In genomic region chr12:54197301-54197782, GRCm38 (mm10) we compare ENCODE assay signal across 8 mouse cellular contexts. TPM values are rescaled to one million over a fixed set of nuclear protein-coding genes. Genes with fewer than 3 reads are reported as not detected.
DNase-seq lines count a peak whose midpoint lies in the region; ATAC-seq and TF ChIP-seq lines count a peak whose summit lies in the region.

No protein-coding gene starts in this region.

- no peak overlapping the region for H3K9ac ChIP-seq in forebrain, embryonic 13.5 days
- no peak overlapping the region for H3K9ac ChIP-seq in lung, embryonic 14.5 days
- no peak overlapping the region for H3K9ac ChIP-seq in intestine, embryonic 14.5 days (ENCODE audit: low read length)
- no peak overlapping the region for H3K9ac ChIP-seq in neural tube, embryonic 14.5 days (replicated peaks; ENCODE audit: low read depth, low read length)

- H3K27ac ChIP-seq in forebrain, embryonic 13.5 days: peak overlapping the region; percentile 80
- no peak overlapping the region; the same call in 1 of the 2 replicates for H3K27ac ChIP-seq in forebrain, embryonic 10.5 days
- H3K27ac ChIP-seq in lung, embryonic 14.5 days (ENCODE audit: low read depth): no peak overlapping the region
- H3K27ac ChIP-seq in intestine, embryonic 14.5 days (ENCODE audit: low read depth): no peak overlapping the region
- no peak overlapping the region for H3K27ac ChIP-seq in neural tube, embryonic 14.5 days (ENCODE audit: low read depth, low read length)

- H3K27me3 ChIP-seq in forebrain, embryonic 13.5 days: peaks cover 5% of the 10 kb centered on the region; the same call in 1 of the 2 replicates
- H3K27me3 ChIP-seq in forebrain, embryonic 10.5 days (ENCODE audit: poor library complexity, severe bottlenecking): peaks cover 19% of the 10 kb centered on the region
- H3K27me3 ChIP-seq in lung, embryonic 14.5 days (ENCODE audit: insufficient read depth, low read length): peaks cover 9% of the 10 kb centered on the region; the same call in 1 of the 2 replicates
- H3K27me3 ChIP-seq in intestine, embryonic 14.5 days (replicated peaks; ENCODE audit: control insufficient read depth, insufficient read depth, low read length): no peaks in the 10 kb centered on the region
- H3K27me3 ChIP-seq in neural tube, embryonic 14.5 days (ENCODE audit: control insufficient read depth, insufficient read depth, low read length): no peaks in the 10 kb centered on the region; the same call in 1 of the 2 replicates

- ATAC-seq in forebrain, embryonic 13.5 days: peak; percentile 64
- ATAC-seq in lung, embryonic 14.5 days (ENCODE audit: insufficient read depth): no peak
- ATAC-seq in intestine, embryonic 14.5 days (replicated peaks; ENCODE audit: low FRiP score, low TSS enrichment, low read depth): no peak
- peak; percentile 54; the same call in 1 of the 2 replicates for ATAC-seq in neural tube, embryonic 14.5 days (ENCODE audit: low read depth)

- TF ChIP-seq CTCF in lung, embryonic 14.5 days (IDR thresholded peaks at IDR 0.05; ENCODE audit: low read depth): no peak
- TF ChIP-seq CTCF in lung, adult 2 months (IDR thresholded peaks at IDR 0.05; ENCODE audit: insufficient read depth, low read length): no peak

- peaks cover 77% of the 10 kb centered on the region for H3K4me1 ChIP-seq in forebrain, embryonic 13.5 days
- H3K4me1 ChIP-seq in forebrain, embryonic 10.5 days: peaks cover 70% of the 10 kb centered on the region
- peaks cover 20% of the 10 kb centered on the region for H3K4me1 ChIP-seq in lung, embryonic 14.5 days (ENCODE audit: insufficient read depth)
- no peaks in the 10 kb centered on the region for H3K4me1 ChIP-seq in lung, adult 2 months (ENCODE audit: control insufficient read depth, insufficient read depth, low read length)
- H3K4me1 ChIP-seq in intestine, embryonic 14.5 days (replicated peaks; ENCODE audit: control insufficient read depth, insufficient read depth, low read length): peaks cover 47% of the 10 kb centered on the region
- peaks cover 18% of the 10 kb centered on the region for H3K4me1 ChIP-seq in neural tube, embryonic 14.5 days (ENCODE audit: control insufficient read depth, insufficient read depth, low read length)

- no peak for DNase-seq in forebrain, embryonic 10.5 days (ENCODE audit: extremely low spot score, low spot score)
- DNase-seq in lung, embryonic 14.5 days: peak; percentile 48
- no peak for DNase-seq in lung, adult 2 months
- no peak for DNase-seq in intestine, embryonic 14.5 days (ENCODE audit: low spot score)
- no peak for DNase-seq in spleen, postnatal 10 days (ENCODE audit: low spot score in 2 of 2)
- no peak for DNase-seq in lung, postnatal 36 days

- H3K4me3 ChIP-seq in forebrain, embryonic 13.5 days: 0 out of 2 replicates have a peak overlapping the region, but pooled peaks have one; percentile 0
- no peak overlapping the region for H3K4me3 ChIP-seq in forebrain, embryonic 10.5 days
- H3K4me3 ChIP-seq in lung, embryonic 14.5 days (ENCODE audit: low read depth, low read length): no peak overlapping the region
- H3K4me3 ChIP-seq in lung, adult 2 months (replicated peaks; ENCODE audit: extremely low read depth, low read depth, low read length): no peak overlapping the region
- H3K4me3 ChIP-seq in intestine, embryonic 14.5 days (ENCODE audit: low read depth, low read length): peak overlapping the region; percentile 6; the same call in 1 of the 2 replicates
- no peak overlapping the region for H3K4me3 ChIP-seq in neural tube, embryonic 14.5 days (ENCODE audit: low read depth, low read length)

- H3K4me2 ChIP-seq in forebrain, embryonic 13.5 days: peak overlapping the region; percentile 47
- 0 out of 2 replicates have a peak overlapping the region, but pooled peaks have one; percentile 1 for H3K4me2 ChIP-seq in lung, embryonic 14.5 days
- peak overlapping the region; percentile 39 for H3K4me2 ChIP-seq in intestine, embryonic 14.5 days (ENCODE audit: low read length)
- no peak overlapping the region; the same call in 1 of the 2 replicates for H3K4me2 ChIP-seq in neural tube, embryonic 14.5 days (ENCODE audit: low read depth, low read length)

- no peak for TF ChIP-seq POLR2A in lung, adult 2 months (IDR thresholded peaks at IDR 0.05; ENCODE audit: borderline replicate concordance, extremely low read depth, low read depth, low read length)

- H3K36me3 ChIP-seq in forebrain, embryonic 13.5 days (ENCODE audit: poor library complexity, severe bottlenecking): no peaks in the 10 kb centered on the region
- no peaks in the 10 kb centered on the region for H3K36me3 ChIP-seq in forebrain, embryonic 10.5 days (replicated peaks)
- H3K36me3 ChIP-seq in lung, embryonic 14.5 days (ENCODE audit: insufficient read depth): no peaks in the 10 kb centered on the region
- H3K36me3 ChIP-seq in intestine, embryonic 14.5 days (ENCODE audit: control insufficient read depth, insufficient read depth, low read length): no peaks in the 10 kb centered on the region
- no peaks in the 10 kb centered on the region for H3K36me3 ChIP-seq in neural tube, embryonic 14.5 days (ENCODE audit: control insufficient read depth, insufficient read depth, low read length)

- H3K9me3 ChIP-seq in forebrain, embryonic 13.5 days (replicated peaks): no peaks in the 10 kb centered on the region
- no peaks in the 10 kb centered on the region for H3K9me3 ChIP-seq in forebrain, embryonic 10.5 days
- no peaks in the 10 kb centered on the region for H3K9me3 ChIP-seq in lung, embryonic 14.5 days (ENCODE audit: low read depth, low read length)
- no peaks in the 10 kb centered on the region for H3K9me3 ChIP-seq in intestine, embryonic 14.5 days (ENCODE audit: control insufficient read depth, low read length)
- no peaks in the 10 kb centered on the region for H3K9me3 ChIP-seq in neural tube, embryonic 14.5 days (ENCODE audit: control insufficient read depth, low read length)

- WGBS in forebrain, embryonic 13.5 days: 20% methylated on average over 6 of the region's 6 CpGs
- WGBS in forebrain, embryonic 10.5 days: 88% methylated on average over 6 of the region's 6 CpGs
- 33% methylated on average over 6 of the region's 6 CpGs for WGBS in lung, embryonic 14.5 days
- 36% methylated on average over 6 of the region's 6 CpGs for WGBS in lung, adult 2 months
- WGBS in intestine, embryonic 14.5 days: 36% methylated on average over 6 of the region's 6 CpGs
- WGBS in neural tube, embryonic 14.5 days: 28% methylated on average over 6 of the region's 6 CpGs

RNA-seq across cellular contexts. Expression of gene Egln3, which starts 6.3 kb away (rescaled TPM):
- 3.9 TPM in 2 replicates for polyA plus RNA-seq in forebrain, embryonic 13.5 days (2015; fragmentation: Nextera tagmentation; extraction: Ambion mirVana)
- polyA plus RNA-seq in forebrain, embryonic 10.5 days (2016; fragmentation: Nextera tagmentation; extraction: Ambion mirVana): 3.2 and 3.4 TPM in 2 replicates
- polyA plus RNA-seq in lung, embryonic 14.5 days (2014; fragmentation: Nextera tagmentation; extraction: Ambion mirVana): 11.4 and 15.5 TPM in 2 replicates
- polyA plus RNA-seq in lung, adult 2 months (2012; rRNA removed): 1.9 and 9.2 TPM in 2 replicates
- 44.9 and 48.1 TPM in 2 replicates for polyA plus RNA-seq in intestine, embryonic 14.5 days (2014; fragmentation: Nextera tagmentation; extraction: Ambion mirVana)
- 7.5 and 7.9 TPM in 2 replicates for polyA plus RNA-seq in neural tube, embryonic 14.5 days (2014; fragmentation: Nextera tagmentation; extraction: Ambion mirVana)

Comparison
In these comparisons a context has a peak if more than half of its experiments do, and no peak if none do; other contexts are left out.
1. H3K4me3 ChIP-seq: peak in forebrain, embryonic 13.5 days (single experiment) and intestine, embryonic 14.5 days (single experiment); none in forebrain, embryonic 10.5 days (single experiment), lung, embryonic 14.5 days (single experiment), lung, adult 2 months (single experiment) and neural tube, embryonic 14.5 days (single experiment).
2. ATAC-seq: peak in forebrain, embryonic 13.5 days (single experiment) and neural tube, embryonic 14.5 days (single experiment); none in lung, embryonic 14.5 days (single experiment) and intestine, embryonic 14.5 days (single experiment).